Mouse (Mus musculus): ENCODE data around the gene Nme7.

Gene Nme7

DNA sequence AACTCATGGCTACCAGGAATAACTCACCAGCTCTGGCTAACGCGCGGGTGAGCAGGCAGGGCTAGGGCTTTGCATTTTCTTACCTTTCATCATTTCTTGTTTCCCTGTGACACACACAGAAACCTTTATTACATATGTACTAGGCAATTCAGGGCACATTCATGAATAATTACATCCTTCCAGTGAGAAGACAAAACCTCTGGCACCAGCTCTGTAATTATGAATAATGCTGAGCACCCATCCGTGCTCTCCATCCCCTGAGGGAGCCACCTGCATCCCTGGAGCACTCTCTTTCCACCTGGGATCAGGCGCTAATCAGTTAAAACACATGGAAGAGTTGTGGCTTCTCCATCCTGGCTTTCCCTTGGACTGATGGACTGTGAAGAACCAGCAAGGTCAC lies at the start of gene Nme7:
Gene Nme7 (plus strand): TSS at position 301 of the 400 bp plus-strand sequence.
- no peak for DNase-seq (ENCODE audit: low read depth, low spot score)

DNA sequence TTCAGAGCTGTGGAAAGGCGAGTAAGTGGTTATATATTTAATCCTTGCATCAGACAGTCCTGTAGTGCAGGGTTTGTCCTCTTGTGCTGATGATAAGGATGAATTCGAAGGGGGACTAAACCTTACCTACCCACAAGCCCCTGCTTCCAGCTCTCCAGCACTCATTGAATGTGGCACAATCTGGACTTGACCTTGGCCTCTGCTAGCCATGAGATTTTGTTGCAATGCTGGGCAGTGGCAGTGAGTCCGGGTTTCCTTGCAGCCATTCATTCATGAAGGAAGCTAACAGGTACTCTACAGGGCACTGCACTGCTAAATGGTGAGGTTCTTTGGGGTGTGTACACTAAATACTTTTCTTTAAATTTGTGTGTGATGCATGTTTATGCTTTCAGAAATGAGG lies 49.1 kb upstream of the Nme7 start:
- no peak for DNase-seq (ENCODE audit: low read depth, low spot score)

DNA sequence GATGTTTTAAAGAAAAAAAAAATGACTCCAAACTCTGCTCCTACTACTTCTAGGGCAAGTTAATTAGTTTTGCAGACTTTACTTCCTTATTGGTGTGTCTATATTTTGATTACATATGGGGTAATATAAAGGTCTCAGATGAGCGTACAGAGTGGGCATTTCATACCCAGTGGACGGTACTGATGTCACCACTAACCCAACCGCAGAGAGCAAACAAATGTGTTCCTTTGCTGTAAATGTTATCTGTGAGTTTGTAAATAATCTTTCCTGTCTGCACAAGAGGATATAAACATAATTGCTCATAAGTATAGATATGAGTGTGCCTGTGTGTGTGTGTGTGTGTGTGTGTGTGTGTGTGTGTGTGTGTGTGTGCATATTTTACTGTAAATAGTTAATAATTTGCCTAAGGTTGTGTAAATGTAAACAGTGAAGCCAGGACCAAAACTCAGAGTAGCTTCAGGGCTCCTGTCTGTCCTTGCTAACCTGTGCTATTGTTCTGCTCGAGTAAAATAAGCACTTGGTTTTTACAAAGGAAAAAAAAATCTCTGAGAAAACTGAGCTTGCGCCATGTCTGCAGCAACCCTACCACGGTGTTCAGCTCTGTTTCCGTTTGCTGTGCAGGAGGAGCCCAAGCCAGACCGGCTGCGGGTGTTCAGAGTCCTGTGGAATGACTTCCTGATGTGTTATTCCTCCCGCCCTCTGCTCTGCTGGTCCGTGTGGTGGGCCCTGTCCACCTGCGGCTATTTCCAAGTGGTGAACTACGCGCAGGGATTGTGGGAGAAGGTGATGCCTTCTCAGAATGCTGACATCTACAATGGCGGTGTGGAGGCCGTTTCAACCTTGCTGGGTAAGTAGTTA lies 43.5 kb upstream of the Nme7 start:
- no peak for DNase-seq (ENCODE audit: low read depth, low spot score)

DNA sequence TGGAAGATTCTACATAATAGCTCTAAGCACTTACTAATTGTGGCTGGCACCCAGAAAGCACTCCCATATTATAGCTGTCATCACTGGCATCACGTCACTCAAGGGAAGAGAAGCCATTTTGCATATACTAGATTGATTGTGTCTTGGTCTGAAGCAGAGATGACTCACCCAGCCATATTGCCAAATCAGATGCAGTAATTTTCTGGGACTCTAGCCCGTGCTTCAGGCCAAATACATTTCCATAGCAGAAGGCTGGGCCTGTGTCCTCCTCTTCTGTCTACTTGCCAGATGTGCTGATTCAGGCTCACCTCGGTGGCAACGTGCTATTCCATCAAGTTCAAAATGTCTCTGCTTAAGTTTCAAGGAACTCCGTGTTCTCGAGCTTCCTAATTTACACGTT lies 42.4 kb upstream of the Nme7 start:
- no peak for DNase-seq (ENCODE audit: low read depth, low spot score)

DNA sequence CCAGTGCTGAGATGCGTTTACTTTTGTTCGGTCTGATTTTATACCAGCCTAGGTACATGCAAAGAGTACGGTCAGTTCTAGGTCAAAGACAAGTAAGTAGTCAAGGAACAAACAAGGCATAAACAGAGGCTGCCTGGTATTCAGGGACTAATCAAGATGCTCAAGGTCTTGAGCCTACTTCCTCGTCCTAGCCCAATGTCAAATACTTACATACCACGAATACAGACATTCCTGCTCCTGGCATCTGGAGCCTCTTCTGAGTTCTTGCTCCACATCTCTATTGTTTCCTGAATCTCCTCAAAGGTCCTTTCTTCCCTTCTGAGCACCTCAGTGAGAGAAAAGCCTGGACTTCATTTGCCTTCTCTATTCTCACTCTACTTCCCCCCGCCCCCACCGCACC lies 33.0 kb upstream of the Nme7 start:
- no peak for DNase-seq (ENCODE audit: low read depth, low spot score)

DNA sequence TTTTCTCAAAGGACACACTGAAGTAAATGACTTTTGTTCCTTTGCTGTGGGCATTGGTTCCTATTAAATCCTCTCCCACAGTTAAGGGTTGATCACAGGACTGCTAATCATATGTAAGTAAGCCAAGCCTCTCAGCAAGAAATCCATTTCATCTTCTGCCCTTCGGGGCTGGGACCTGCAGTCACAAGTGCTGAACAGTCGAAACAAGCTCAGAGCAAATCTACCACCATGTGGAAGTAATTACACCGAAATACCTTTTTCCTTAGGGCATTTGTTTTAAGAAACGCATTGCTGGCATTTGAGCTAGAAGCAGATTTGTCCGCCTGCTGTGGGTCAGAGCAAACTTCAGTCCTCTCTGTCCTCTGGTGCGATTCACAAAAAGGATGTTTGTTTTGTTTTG lies 30.3 kb upstream of the Nme7 start:
- no peak for DNase-seq (ENCODE audit: low read depth, low spot score)

DNA sequence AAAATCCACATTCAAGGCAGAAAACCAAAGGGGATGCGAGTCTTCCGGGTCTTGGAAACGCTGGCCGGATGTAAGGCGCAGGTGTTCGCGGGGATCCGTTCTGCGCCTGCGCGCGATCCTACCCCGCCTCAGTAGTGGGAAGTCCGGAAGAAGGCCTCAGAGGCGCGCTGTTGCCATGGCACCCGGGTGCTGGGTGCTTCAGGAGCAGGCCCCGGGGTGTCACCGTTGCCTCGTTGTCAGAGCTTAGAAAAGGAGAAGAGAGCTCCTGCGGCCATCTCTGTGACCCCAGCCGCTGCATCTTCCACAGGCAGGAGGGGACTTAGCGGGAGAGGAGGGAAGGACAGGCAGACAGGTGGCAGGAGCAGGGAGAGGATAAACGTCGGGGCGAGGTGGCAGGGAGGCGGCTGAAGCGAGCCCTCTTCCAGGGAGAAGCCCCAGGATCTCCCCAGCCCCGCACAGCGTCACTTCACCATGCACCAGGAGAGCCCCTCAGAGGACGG lies 28.4 kb upstream of the Nme7 start, which contains the start of gene Ccdc181:
Gene Ccdc181 (plus strand): TSS at position 131 of the 500 bp plus-strand sequence.
- peak; percentile 86 for DNase-seq (ENCODE audit: low read depth, low spot score)

DNA sequence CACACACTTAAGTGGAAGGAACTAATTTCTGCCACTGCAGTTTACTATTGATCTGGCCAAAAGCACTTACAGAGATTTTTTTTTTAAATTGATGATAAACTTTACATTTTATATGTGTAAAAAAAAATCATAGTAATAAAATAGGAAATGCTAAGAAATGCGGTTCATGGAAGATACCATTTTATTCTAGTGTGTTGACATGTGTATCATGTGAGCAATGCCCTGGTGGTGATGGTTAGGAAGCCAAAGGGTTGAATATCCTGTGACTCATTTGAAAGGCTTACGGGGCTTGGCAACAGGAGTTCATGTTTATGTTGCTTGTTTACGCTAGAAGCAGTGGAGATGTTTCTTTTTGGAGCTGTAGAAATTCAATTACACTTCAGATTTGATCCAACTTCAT lies 27.4 kb upstream of the Nme7 start:
- DNase-seq (ENCODE audit: low read depth, low spot score), result no peak

DNA sequence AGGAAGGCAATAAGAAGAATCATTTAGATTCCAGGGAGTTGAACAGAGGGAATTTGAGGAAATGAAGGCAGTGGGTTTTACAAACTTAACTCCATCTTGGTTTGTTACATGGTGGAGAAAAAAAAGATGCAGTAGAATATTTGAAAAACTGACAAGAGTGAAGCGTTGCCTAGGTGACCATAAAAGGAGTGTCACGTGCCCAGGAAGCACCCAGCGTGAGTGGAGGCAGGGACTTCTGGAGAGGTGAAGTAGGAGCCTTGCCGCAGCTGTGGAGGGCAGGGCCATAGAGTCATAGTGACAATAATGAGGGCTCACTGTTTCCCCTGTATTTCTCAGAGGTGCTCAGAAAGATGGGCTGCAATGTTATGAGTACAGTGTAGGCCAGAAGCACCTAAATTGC lies 24.6 kb upstream of the Nme7 start:
- no peak for DNase-seq (ENCODE audit: low read depth, low spot score)

DNA sequence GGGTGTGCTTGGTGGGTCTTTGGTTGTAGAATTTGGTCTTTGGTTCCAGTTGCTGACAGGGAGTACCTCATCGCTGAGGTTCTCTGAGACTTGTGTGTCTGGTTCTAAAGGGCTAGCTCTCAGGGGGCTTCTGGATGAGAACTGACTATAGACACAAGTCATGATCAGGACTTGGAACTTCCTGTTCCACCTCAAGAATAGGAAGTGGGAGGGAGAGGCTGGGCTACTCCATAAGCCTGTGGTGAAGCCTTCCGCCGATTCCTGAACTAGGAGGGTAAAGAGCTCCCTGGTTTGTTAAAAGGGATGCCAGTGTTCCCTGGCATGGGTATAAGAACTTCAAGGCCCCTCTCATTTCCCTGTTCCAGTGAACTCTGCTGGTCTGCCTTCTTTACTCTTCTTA lies 19.9 kb upstream of the Nme7 start:
- no peak for DNase-seq (ENCODE audit: low read depth, low spot score)

DNA sequence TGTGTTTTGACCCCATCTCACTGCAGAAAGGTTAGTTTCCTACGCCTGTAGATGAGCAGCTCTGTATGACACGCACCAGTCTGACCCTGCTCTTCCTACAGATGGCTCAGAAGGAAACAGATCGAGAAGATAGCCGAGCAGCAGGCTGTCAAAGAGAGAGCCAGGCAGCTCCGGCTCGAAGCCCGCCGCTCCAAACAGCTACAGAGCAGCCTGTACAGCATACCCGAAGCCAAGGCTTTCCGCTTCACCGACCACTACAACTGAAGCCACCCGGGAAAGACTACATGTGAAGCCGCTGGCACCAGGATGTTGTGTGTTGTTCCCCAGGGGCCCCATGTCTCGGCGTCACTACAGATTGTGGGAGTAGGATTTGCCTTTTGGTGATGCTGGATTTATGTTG lies 16.5 kb upstream of the Nme7 start:
- DNase-seq (ENCODE audit: low read depth, low spot score), result no peak

DNA sequence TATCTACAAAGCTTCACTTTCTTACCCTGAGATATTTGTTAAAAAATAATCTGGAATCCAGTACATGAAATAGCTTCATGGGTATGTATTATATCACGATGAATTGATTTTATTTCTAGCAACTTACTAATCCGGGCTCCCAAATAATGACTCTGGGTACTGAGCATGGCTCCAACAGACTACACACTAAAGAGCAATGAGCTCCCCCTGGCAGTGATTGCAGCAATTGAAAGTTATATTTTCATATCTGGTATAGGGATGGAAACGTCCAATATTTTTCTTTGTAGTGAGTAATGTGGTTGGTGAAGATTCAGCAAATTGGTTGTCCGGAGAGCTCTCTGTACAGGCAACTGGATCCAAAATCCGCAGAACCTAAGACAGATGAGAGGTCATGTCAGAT lies 11.9 kb upstream of the Nme7 start:
- DNase-seq (ENCODE audit: low read depth, low spot score), result no peak

DNA sequence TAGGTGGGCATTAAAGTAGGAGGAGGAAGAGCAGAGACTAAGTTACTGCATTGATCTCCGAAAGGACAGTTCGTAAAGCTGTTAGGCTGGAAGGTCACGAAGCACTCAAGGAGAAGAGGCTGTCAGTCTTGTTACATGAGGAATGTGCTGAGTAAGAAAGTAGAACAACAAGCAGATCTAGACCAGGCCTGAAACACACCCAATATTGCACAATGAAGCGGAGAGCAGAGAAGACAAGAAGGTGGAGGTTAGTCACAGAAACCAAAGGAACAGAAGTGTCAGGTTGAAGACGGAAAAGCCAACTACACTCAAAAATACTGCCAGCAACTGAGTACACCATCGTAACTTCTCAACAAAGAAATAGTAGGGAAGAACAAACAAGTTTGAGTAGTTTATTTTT lies 9.8 kb upstream of the Nme7 start:
- DNase-seq (ENCODE audit: low read depth, low spot score), result no peak

DNA sequence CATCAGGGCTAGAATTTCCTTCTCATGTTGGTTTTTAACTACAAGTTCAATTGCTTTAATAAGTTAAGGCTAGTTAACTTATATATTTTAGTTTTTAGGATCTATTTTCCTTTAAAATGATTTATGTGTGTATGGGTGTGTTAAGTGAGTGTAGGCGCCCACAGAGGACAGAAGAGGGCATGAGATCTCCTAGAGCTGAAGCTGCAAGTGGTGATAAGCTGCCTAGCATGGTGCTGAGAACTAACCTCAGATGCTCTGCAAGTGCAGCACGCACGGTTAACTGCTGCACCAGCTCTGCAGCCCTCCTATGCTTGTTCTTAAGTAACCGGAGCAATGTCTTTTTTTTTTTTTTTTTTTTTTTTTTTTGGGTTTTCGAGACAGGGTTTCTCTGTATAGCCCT lies 7.4 kb upstream of the Nme7 start:
- no peak for DNase-seq (ENCODE audit: low read depth, low spot score)

DNA sequence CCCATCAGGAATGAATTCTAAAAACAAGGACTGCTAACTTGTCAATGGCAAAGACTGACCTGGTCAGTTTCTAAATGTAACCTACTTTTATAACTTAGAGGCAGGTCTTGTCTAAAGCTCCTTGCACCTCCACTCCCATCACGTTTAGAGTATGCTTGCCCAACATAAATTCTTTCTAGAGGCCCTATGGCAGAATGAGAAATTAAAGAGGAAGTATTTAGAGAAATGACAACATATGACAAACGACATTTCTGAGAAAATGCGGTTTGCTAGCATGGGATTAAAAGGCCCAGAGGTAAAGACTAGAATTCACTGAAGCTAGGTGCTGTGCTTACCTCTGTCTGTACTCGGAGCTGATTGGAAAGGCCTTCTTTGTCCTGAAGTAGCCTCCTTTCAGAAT lies 2.0 kb upstream of the Nme7 start:
- no peak for DNase-seq (ENCODE audit: low read depth, low spot score)

DNA sequence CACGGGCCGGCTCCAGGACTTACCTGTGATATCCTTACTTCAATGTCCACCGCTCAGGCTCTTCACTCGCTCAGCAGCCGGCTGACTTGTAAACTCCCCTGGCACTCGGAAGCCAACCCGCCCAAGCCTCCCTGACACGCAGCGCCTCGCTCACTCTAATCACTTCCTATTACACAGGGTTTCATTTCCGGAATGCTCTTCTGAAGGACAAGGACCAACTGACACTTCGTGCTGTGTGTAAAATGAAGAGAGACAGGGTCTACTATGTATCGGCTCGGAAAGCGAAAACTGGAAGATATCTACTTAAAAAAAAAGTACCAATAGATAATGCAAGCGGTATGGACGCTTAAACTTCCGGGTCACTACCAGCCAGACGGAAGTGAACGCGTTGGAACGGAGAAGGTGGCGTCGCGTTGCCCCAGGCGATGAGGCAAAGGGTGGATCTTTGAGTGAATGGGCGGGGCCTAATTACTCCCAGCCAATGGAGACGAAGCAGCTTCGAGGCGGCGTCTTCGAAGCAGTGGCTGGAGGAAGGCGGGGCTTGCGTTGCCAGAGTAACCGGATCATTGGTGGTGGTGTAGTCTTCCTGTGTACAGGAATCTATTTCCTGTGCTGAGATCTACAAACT lies 3.3 kb downstream of the Nme7 start, which contains the start of gene Blzf1:
Gene Blzf1 (minus strand): TSS at position 366 of the 628 bp plus-strand sequence.
- peak; percentile 94 for DNase-seq (ENCODE audit: low read depth, low spot score)

DNA sequence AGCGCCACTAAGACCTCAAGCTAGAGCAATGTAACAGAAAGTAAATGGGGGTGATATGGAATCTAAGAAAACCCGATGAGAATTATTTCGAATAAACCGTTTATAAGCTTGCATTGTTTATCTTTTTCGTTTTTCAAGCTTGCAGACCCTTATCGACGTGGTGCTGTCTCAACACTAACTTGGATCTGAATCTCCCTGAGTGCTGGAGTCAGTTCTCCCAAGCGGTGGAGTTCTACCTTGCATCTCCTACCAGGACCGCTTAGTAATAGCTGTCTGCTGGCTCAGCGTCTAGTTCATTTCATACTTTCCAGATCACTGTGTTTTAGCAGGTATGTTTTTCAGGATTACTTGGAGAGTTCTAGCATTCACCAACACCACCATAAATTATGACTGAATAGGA lies 4.0 kb downstream of the Nme7 start:
- no peak for DNase-seq (ENCODE audit: low read depth, low spot score)

DNA sequence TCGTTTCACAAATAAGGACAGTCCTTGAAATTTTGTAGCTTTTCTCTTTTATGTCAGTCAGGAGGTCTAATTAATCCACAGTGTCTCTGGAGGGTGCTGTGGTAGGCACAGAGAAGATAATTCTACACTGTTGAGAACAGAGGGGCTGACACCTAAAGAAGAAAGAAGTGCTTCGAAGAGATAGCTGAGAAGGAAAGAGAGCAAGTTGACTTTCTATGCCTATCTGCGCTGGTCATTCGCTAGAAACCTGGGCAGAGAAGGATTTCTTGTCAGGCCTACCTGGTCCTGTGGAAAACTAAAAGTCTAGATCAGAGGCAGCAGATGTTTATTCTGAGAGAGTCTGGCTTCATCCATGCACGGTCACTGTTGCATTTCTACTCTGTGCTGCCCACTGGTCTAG lies 10.2 kb downstream of the Nme7 start:
- no peak for DNase-seq (ENCODE audit: low read depth, low spot score)

DNA sequence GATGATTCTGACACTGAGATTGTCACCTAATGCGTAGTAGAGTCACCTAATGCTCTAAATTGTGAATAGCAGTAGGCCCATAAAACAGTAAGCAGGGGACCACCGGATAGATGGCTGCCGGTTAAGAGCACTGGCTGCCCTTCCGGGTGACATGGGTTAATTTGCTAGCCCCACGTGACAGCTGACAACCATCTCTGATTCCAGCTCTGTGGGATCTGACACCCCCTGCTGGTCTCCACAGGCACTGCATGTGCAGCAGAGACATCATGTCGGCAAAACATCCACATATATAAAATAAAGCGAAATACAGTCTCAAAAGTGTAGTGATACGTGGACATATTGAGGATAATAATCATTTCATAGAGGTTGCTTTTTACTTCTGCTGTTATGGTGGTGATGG lies 11.3 kb downstream of the Nme7 start:
- peak; percentile 58 for DNase-seq (ENCODE audit: low read depth, low spot score)

DNA sequence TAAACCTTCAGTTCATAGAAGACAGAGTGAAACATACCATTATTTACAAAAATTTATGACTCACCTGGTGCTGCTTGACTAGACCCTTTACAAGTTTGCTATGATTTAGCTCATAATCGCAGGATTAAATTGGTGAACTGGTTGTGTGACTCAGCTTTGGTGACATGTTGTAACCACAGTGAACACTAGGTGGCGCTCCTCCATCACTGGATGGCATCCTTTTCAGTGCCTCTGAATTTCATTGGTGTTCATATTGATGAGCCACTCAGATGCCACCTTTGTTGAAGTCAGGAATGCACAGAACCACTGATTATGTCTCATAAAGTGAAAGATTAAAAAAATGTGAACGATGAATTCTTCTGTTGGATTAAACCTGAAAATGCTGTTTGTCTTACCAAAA lies 12.8 kb downstream of the Nme7 start:
- peak; percentile 34 for DNase-seq (ENCODE audit: low read depth, low spot score)

DNA sequence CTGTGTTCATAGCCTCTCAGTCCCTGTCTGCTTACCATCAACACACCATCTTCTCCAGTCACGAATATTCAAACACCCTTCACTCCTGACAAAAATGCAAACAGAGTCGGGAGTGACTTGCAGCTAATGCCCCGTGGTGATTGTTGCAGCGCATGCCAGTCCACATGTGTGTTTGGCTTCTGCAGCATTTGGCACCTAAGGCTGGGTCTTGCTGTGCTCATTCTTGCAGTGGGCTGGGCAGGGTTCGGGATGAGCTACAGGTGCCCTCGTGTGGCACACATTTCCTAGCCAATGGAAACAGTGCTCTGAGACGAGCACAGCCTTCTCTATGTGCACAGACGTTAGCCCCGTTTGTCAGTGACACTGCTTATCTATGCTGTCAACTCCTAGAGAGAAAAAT lies 13.3 kb downstream of the Nme7 start:
- no peak for DNase-seq (ENCODE audit: low read depth, low spot score)

DNA sequence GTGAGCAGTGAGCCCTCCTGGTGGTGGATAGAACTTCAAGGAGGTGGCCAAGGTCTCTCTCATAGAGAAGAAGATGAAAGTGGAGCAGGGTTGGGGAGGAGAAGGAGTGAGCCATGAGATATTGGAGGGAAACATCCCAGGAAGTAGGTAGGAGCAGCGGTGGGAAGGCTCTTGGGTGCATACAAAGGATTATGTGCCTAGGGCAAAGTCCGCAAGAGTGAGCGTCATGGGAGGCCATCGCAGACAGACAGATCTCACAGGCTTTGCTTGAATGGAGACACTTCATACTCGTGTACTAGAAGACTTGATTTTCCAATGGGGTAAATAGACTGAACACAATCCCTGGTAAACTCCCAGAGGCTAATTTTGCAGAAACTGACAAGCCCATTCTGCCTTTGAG lies 14.6 kb downstream of the Nme7 start:
- DNase-seq (ENCODE audit: low read depth, low spot score), result no peak

DNA sequence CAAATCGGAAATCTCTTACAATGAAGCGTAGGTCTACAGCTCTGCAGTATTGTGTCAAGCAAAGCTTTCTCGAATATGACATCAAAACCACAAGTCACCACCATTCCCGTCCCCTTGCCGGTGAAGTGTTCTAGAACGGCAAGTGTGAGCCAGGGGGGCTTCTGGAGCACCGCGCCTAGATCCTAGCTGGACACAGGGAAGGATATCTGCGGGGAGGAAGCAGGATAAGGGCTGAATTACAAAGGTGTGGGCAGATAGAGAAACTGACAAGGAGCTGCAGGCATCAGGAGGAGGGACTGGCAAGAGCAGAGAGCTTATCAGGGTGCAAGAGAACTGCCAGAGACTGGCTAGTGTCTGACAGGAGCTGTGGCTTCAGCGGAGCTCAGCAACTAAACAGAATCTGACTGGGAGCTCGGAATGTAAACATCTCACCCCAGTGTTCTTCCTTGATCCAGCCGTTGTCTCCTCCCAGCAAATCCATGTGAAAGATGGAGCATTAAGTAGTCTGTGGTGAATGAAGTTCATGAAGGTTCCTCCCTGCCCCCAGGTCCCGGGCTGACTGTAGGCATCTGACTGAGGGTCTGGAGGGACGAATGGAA lies 15.7 kb downstream of the Nme7 start:
- no peak for DNase-seq (ENCODE audit: low read depth, low spot score)
